Mouse (Mus musculus) midbrain, embryonic 16.5 days (tissue): Measurements from ENCODE around the gene Oxct2a. TPM values are rescaled to one million over a fixed set of nuclear protein-coding genes. Genes with fewer than 3 reads are reported as not detected.

Source experiments
- polyA plus RNA-seq: library from polyadenylated mRNA; unstranded; fragments of >200 nt; fragmentation: Nextera tagmentation; extraction: Ambion mirVana; gene quantifications from 2 replicates; pipeline ENCODE4 v1.2.1, GENCODE M21; 2015

Gene Oxct2a
- polyA plus RNA-seq, 1 experiment from 2014 or later, result not detected

Other genes starting within 250 kb of the Oxct2a start
- 0.44 and 0.51 TPM in 2 replicates for gene Bmp8b, start 218.5 kb downstream of the Oxct2a start, polyA plus RNA-seq
- 0.54 and 0.66 TPM in 2 replicates for gene Oxct2b, start 207.4 kb downstream of the Oxct2a start, polyA plus RNA-seq
- 52.1 and 58.7 TPM in 2 replicates for gene Ppie, start 183.7 kb downstream of the Oxct2a start, polyA plus RNA-seq
- gene Hpcal4, start 140.4 kb downstream of the Oxct2a start, polyA plus RNA-seq, result 69.3 and 76.5 TPM in 2 replicates
- gene Nt5c1a, start 122.1 kb downstream of the Oxct2a start, polyA plus RNA-seq, result 0.15 and 0.17 TPM in 2 replicates
- 5.6 and 6.2 TPM in 2 replicates for gene Heyl, start 90.1 kb downstream of the Oxct2a start, polyA plus RNA-seq
- gene Pabpc4, start 61.3 kb downstream of the Oxct2a start, polyA plus RNA-seq, result 28.1 and 29.5 TPM in 2 replicates
- gene Bmp8a, start 19.6 kb upstream of the Oxct2a start, polyA plus RNA-seq, result 0.21 TPM in 1 of 2 replicates, not detected in the other